Mouse (Mus musculus) thymus, adult 2 months (tissue): Measurements from ENCODE around the gene Anks1b.

ENCODE experiments used
- CTCF ChIP-seq: fragments of 200-500 bp; IDR thresholded peaks from 2 replicates; pipeline ENCODE4 v1.5.1; 2012; ENCODE audit warnings: mild to moderate bottlenecking, control low read depth, low read length, moderate library complexity, borderline replicate concordance; ENCODE audit not compliant: control insufficient read depth, poor library complexity, insufficient read depth; ENCODE audit errors: extremely low read depth
- POLR2A ChIP-seq: fragments of 200-500 bp; IDR thresholded peaks from 2 replicates; pipeline ENCODE4 v1.6.1; 2012; ENCODE audit warnings: mild to moderate bottlenecking, low read length, control low read depth, moderate library complexity; ENCODE audit not compliant: control insufficient read depth, poor library complexity, insufficient read depth; ENCODE audit errors: extremely low read depth

DNA sequence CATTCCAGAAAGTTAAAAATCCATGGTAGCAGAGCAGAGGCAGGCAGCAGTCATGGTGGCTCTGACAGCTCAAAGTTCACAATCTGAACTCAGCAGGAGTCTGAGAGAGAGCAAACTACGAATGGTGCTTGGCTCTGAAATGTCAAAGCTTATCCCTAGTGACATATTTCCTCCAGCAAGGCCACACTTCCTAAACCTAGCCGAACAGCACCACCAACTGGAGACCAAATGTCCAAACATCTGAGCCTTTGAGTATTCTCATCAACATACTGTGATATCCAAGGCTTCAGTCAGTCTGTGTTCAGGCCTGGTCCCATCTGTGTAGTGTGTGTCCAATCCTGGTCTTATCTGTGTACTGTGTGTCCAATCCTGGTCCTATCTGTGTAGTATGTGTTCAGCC is 49.4 kb upstream of the Anks1b start:
- no peak for TF ChIP-seq CTCF
- TF ChIP-seq POLR2A: no peak
